Mouse (Mus musculus): ENCODE measurements around the gene Anxa5. TPM values are rescaled to one million over a fixed set of nuclear protein-coding genes. Genes with fewer than 3 reads are reported as not detected.

Anxa5 gene
- polyA plus RNA-seq, 1 experiment: 96.0 TPM

- Histone ChIP-seq H3K27me3 (ENCODE audit: control insufficient read depth, insufficient read depth, low read length, poor library complexity, severe bottlenecking) (no peaks in the 10 kb centered on the region), H3K9ac (ENCODE audit: low read depth, poor library complexity, severe bottlenecking) (no peak overlapping the region), H3K9me3 (replicated peaks; ENCODE audit: control insufficient read depth, insufficient read depth, low read length, poor library complexity, severe bottlenecking) (no peaks in the 10 kb centered on the region), H3K36me3 (ENCODE audit: control insufficient read depth, insufficient read depth, low read length, poor library complexity, severe bottlenecking) (no peaks in the 10 kb centered on the region), H3K4me3 (ENCODE audit: low read depth, low read length) (no peak overlapping the region), H3K4me1 (ENCODE audit: control insufficient read depth, insufficient read depth, low read length) (no peaks in the 10 kb centered on the region), H3K27ac (ENCODE audit: insufficient read depth, low read length) (no peak overlapping the region)
- TF ChIP-seq CTCF (IDR thresholded peaks at IDR 0.05; ENCODE audit: low read depth, low read length): peak; percentile 38
- no peak for TF ChIP-seq EP300 (IDR thresholded peaks at IDR 0.05; ENCODE audit: insufficient read depth, low read depth, low read length)
- TF ChIP-seq POLR2A (IDR thresholded peaks at IDR 0.05; ENCODE audit: insufficient read depth, low read length): no peak
Measured at GRCm38 (mm10) chr3:36442426-36442825, 33.3 kb downstream of the Anxa5 start.

- no peaks in the 10 kb centered on the region for H3K27me3 ChIP-seq (ENCODE audit: control insufficient read depth, insufficient read depth, low read length, poor library complexity, severe bottlenecking)
- no peaks in the 10 kb centered on the region for H3K36me3 ChIP-seq (ENCODE audit: control insufficient read depth, insufficient read depth, low read length, poor library complexity, severe bottlenecking)
- H3K9ac ChIP-seq (ENCODE audit: low read depth, poor library complexity, severe bottlenecking): no peak overlapping the region
Measured at GRCm38 (mm10) chr3:36440280-36440679, 35.4 kb downstream of the Anxa5 start.

GRCm38 (mm10) chr3:36430360-36430759 lies 45.3 kb downstream of the Anxa5 start:
- Histone ChIP-seq H3K36me3 (ENCODE audit: control insufficient read depth, insufficient read depth, low read length, poor library complexity, severe bottlenecking) (no peaks in the 10 kb centered on the region), H3K27ac (ENCODE audit: insufficient read depth, low read length) (no peak overlapping the region), H3K27me3 (ENCODE audit: control insufficient read depth, insufficient read depth, low read length, poor library complexity, severe bottlenecking) (no peaks in the 10 kb centered on the region), H3K9ac (ENCODE audit: low read depth, poor library complexity, severe bottlenecking) (no peak overlapping the region), H3K4me3 (ENCODE audit: low read depth, low read length) (no peak overlapping the region), H3K4me1 (ENCODE audit: control insufficient read depth, insufficient read depth, low read length) (no peaks in the 10 kb centered on the region), H3K9me3 (replicated peaks; ENCODE audit: control insufficient read depth, insufficient read depth, low read length, poor library complexity, severe bottlenecking) (no peaks in the 10 kb centered on the region)
- TF ChIP-seq POLR2A (IDR thresholded peaks at IDR 0.05; ENCODE audit: insufficient read depth, low read length) (no peak), CTCF (IDR thresholded peaks at IDR 0.05; ENCODE audit: low read depth, low read length) (no peak), EP300 (IDR thresholded peaks at IDR 0.05; ENCODE audit: insufficient read depth, low read depth, low read length) (no peak)

More at GRCm38 (mm10) chr3:36440280-36440679, 35.4 kb downstream of the Anxa5 start:
- Histone ChIP-seq H3K27ac (ENCODE audit: insufficient read depth, low read length) (no peak overlapping the region), H3K4me1 (ENCODE audit: control insufficient read depth, insufficient read depth, low read length) (no peaks in the 10 kb centered on the region), H3K4me3 (ENCODE audit: low read depth, low read length) (no peak overlapping the region), H3K9me3 (replicated peaks; ENCODE audit: control insufficient read depth, insufficient read depth, low read length, poor library complexity, severe bottlenecking) (no peaks in the 10 kb centered on the region)
- no peak for TF ChIP-seq CTCF (IDR thresholded peaks at IDR 0.05; ENCODE audit: low read depth, low read length)
- no peak for TF ChIP-seq POLR2A (IDR thresholded peaks at IDR 0.05; ENCODE audit: insufficient read depth, low read length)
- TF ChIP-seq EP300 (IDR thresholded peaks at IDR 0.05; ENCODE audit: insufficient read depth, low read depth, low read length): no peak

GRCm38 (mm10) chr3:36427386-36427785 lies 48.3 kb downstream of the Anxa5 start:
- Histone ChIP-seq H3K4me3 (ENCODE audit: low read depth, low read length) (no peak overlapping the region), H3K27me3 (ENCODE audit: control insufficient read depth, insufficient read depth, low read length, poor library complexity, severe bottlenecking) (no peaks in the 10 kb centered on the region), H3K4me1 (ENCODE audit: control insufficient read depth, insufficient read depth, low read length) (no peaks in the 10 kb centered on the region), H3K9me3 (replicated peaks; ENCODE audit: control insufficient read depth, insufficient read depth, low read length, poor library complexity, severe bottlenecking) (no peaks in the 10 kb centered on the region), H3K36me3 (ENCODE audit: control insufficient read depth, insufficient read depth, low read length, poor library complexity, severe bottlenecking) (no peaks in the 10 kb centered on the region), H3K9ac (ENCODE audit: low read depth, poor library complexity, severe bottlenecking) (no peak overlapping the region), H3K27ac (ENCODE audit: insufficient read depth, low read length) (no peak overlapping the region)
- no peak for TF ChIP-seq POLR2A (IDR thresholded peaks at IDR 0.05; ENCODE audit: insufficient read depth, low read length)
- no peak for TF ChIP-seq CTCF (IDR thresholded peaks at IDR 0.05; ENCODE audit: low read depth, low read length)

- TF ChIP-seq POLR2A (IDR thresholded peaks at IDR 0.05; ENCODE audit: insufficient read depth, low read length): no peak
- Histone ChIP-seq H3K9ac (ENCODE audit: low read depth, poor library complexity, severe bottlenecking) (no peak overlapping the region), H3K4me1 (ENCODE audit: control insufficient read depth, insufficient read depth, low read length) (no peaks in the 10 kb centered on the region)
Measured at GRCm38 (mm10) chr3:36409456-36409855, 66.2 kb downstream of the Anxa5 start.

GRCm38 (mm10) chr3:36406967-36407366 lies 68.7 kb downstream of the Anxa5 start:
- Histone ChIP-seq H3K9me3 (replicated peaks; ENCODE audit: control insufficient read depth, insufficient read depth, low read length, poor library complexity, severe bottlenecking) (peaks cover 5% of the 10 kb centered on the region; the same call in 1 of the 2 replicates), H3K4me3 (ENCODE audit: low read depth, low read length) (no peak overlapping the region), H3K9ac (ENCODE audit: low read depth, poor library complexity, severe bottlenecking) (no peak overlapping the region), H3K27ac (ENCODE audit: insufficient read depth, low read length) (no peak overlapping the region), H3K36me3 (ENCODE audit: control insufficient read depth, insufficient read depth, low read length, poor library complexity, severe bottlenecking) (no peaks in the 10 kb centered on the region), H3K4me1 (ENCODE audit: control insufficient read depth, insufficient read depth, low read length) (no peaks in the 10 kb centered on the region), H3K27me3 (ENCODE audit: control insufficient read depth, insufficient read depth, low read length, poor library complexity, severe bottlenecking) (no peaks in the 10 kb centered on the region)
- TF ChIP-seq EP300 (IDR thresholded peaks at IDR 0.05; ENCODE audit: insufficient read depth, low read depth, low read length) (no peak), POLR2A (IDR thresholded peaks at IDR 0.05; ENCODE audit: insufficient read depth, low read length) (no peak), CTCF (IDR thresholded peaks at IDR 0.05; ENCODE audit: low read depth, low read length) (no peak)

More at GRCm38 (mm10) chr3:36409456-36409855, 66.2 kb downstream of the Anxa5 start:
- Histone ChIP-seq H3K4me3 (ENCODE audit: low read depth, low read length) (no peak overlapping the region), H3K36me3 (ENCODE audit: control insufficient read depth, insufficient read depth, low read length, poor library complexity, severe bottlenecking) (no peaks in the 10 kb centered on the region), H3K9me3 (replicated peaks; ENCODE audit: control insufficient read depth, insufficient read depth, low read length, poor library complexity, severe bottlenecking) (peaks cover 6% of the 10 kb centered on the region), H3K27me3 (ENCODE audit: control insufficient read depth, insufficient read depth, low read length, poor library complexity, severe bottlenecking) (no peaks in the 10 kb centered on the region), H3K27ac (ENCODE audit: insufficient read depth, low read length) (no peak overlapping the region)
